Mouse (Mus musculus) urinary bladder, adult 18-20 months (tissue): ENCODE results near the gene Sftpd.

Experiments used
- DNase-seq, 2 experiments: peaks; one replicate each; pipeline ENCODE4 v3.0.0; 2022; ENCODE audit warnings: low spot score in 2 of 2, mixed read lengths in 2 of 2

Sftpd gene

GRCm38 (mm10) chr14:41185059-41185821, at the start of gene Sftpd:
Sftpd (minus strand) TSS chr14:41185149.
- DNase-seq, result no peak

GRCm38 (mm10) chr14:41198037-41198730, 13.2 kb upstream of the Sftpd start:
- DNase-seq, result no peak

- no peak for DNase-seq
These were observed 4.5 kb upstream of the Sftpd start for GRCm38 (mm10) chr14:41189496-41189895.

- DNase-seq, result no peak
These were observed 10.1 kb downstream of the Sftpd start for GRCm38 (mm10) chr14:41174802-41175201.

GRCm38 (mm10) chr14:41170514-41170913, 14.4 kb downstream of the Sftpd start:
- DNase-seq, result no peak

GRCm38 (mm10) chr14:41168567-41168966, 16.4 kb downstream of the Sftpd start:
- no peak for DNase-seq

- no peak for DNase-seq
These were observed 17.7 kb downstream of the Sftpd start for GRCm38 (mm10) chr14:41167278-41167677.

GRCm38 (mm10) chr14:41162663-41163062, 22.3 kb downstream of the Sftpd start:
- peak; percentile 4 to 27 for DNase-seq

GRCm38 (mm10) chr14:41160743-41161142, 24.2 kb downstream of the Sftpd start:
- DNase-seq, result no peak

GRCm38 (mm10) chr14:41160076-41160475, 24.9 kb downstream of the Sftpd start:
- no peak for DNase-seq

- DNase-seq, result no peak
These were observed 33.6 kb downstream of the Sftpd start, which contains the start of gene Mbl1 for GRCm38 (mm10) chr14:41151220-41151898. Mbl1 (plus strand) TSS chr14:41151458.

- no peak for DNase-seq
These were observed 37.6 kb downstream of the Sftpd start for GRCm38 (mm10) chr14:41147356-41147755.

- no peak for DNase-seq
These were observed 38.0 kb downstream of the Sftpd start for GRCm38 (mm10) chr14:41146922-41147321.

- DNase-seq, result no peak
These were observed 38.9 kb downstream of the Sftpd start for GRCm38 (mm10) chr14:41146035-41146434.

GRCm38 (mm10) chr14:41140686-41141085, 44.3 kb downstream of the Sftpd start:
- DNase-seq, result no peak

- no peak for DNase-seq
These were observed 47.9 kb downstream of the Sftpd start for GRCm38 (mm10) chr14:41137006-41137405.

GRCm38 (mm10) chr14:41131540-41131939, 53.4 kb downstream of the Sftpd start, which contains the start of gene Sftpa1:
Sftpa1 (plus strand) TSS chr14:41131782.
- no peak for DNase-seq

- no peak for DNase-seq
These were observed 57.0 kb downstream of the Sftpd start for GRCm38 (mm10) chr14:41127997-41128396.

- no peak for DNase-seq
These were observed 60.3 kb downstream of the Sftpd start for GRCm38 (mm10) chr14:41124683-41125082.
